Mouse (Mus musculus) ES-Bruce4 (cell line): ENCODE measurements around the gene Borcs6.

ENCODE experiments used
- CTCF ChIP-seq: IDR thresholded peaks from one replicate; pipeline ENCODE4 v1.8.1; 2011; ENCODE audit warnings: low read depth, low read length
- POLR2A ChIP-seq: IDR thresholded peaks from one replicate; pipeline ENCODE4 v1.8.1; 2011; ENCODE audit warnings: low read length; ENCODE audit not compliant: insufficient read depth

GRCm38 (mm10) chr11:69059975-69060411 lies 476 bp downstream of the Borcs6 start:
- TF ChIP-seq CTCF (no peak), POLR2A (no peak)
